Mouse (Mus musculus): ENCODE data around the gene Adam6b.
A peak's percentile ranks its signal among the peaks of the same experiment; 100 is the strongest.
"Not testable (repeated sequence)": the region's sequence is repeated elsewhere in the genome, so short reads cannot be mapped to it uniquely, and the experiment has no call there.

The Adam6b gene

GRCm38 (mm10) chr12:113489211-113489610, at the start of gene Adam6b:
Gene Adam6b (plus strand): TSS chr12:113489511.
- not testable (repeated sequence) for DNase-seq

- no peak for DNase-seq
Measured at GRCm38 (mm10) chr12:113446061-113446460, 43.2 kb upstream of the Adam6b start.

GRCm38 (mm10) chr12:113476164-113476563, 13.1 kb upstream of the Adam6b start:
- no peak for DNase-seq

- no peak for DNase-seq
Measured at GRCm38 (mm10) chr12:113482147-113482546, 7.2 kb upstream of the Adam6b start.

- no peak for DNase-seq
Measured at GRCm38 (mm10) chr12:113482661-113483389, 6.5 kb upstream of the Adam6b start.

- no peak for DNase-seq
Measured at GRCm38 (mm10) chr12:113483492-113484162, 5.7 kb upstream of the Adam6b start.

GRCm38 (mm10) chr12:113484971-113485485, 4.3 kb upstream of the Adam6b start:
- no peak for DNase-seq

- DNase-seq, result peak; percentile 28
Measured at GRCm38 (mm10) chr12:113487693-113488092, 1.6 kb upstream of the Adam6b start.

- DNase-seq, result no peak
Measured at GRCm38 (mm10) chr12:113525901-113526300, 36.6 kb downstream of the Adam6b start.
